Mouse (Mus musculus) MEL (cell line): Measurements from ENCODE around the gene Duox2. TPM values are rescaled to one million over a fixed set of nuclear protein-coding genes. Genes with fewer than 3 reads are reported as not detected.

Source experiments
- DNase-seq: peaks from one replicate; pipeline ENCODE4 v3.0.0; 2011; ENCODE audit warnings: low read depth, low spot score
- H3K27ac ChIP-seq: 2 replicates; pipeline ENCODE4 v1.5.1; 2012; ENCODE audit warnings: low read depth, mild to moderate bottlenecking, control low read depth, low read length, moderate library complexity; ENCODE audit not compliant: control insufficient read depth
- H3K27me3 ChIP-seq, 2 experiments: fragments of 150-350 bp in 1 of 2; sonication (generic) in 1 of 2; 2 replicates each; pipeline ENCODE4 v1.6.1; 2012; ENCODE audit warnings: low read length in 2 of 2, mild to moderate bottlenecking in 2 of 2, improper control_type of control experiment in 1 of 2, moderate library complexity in 1 of 2; ENCODE audit not compliant: insufficient read depth in 2 of 2, control insufficient read depth in 1 of 2
- H3K36me3 ChIP-seq, 2 experiments: 2 replicates each; pipeline ENCODE4 v1.6.1; 2012 to 2014; ENCODE audit warnings: low read length in 2 of 2, improper control_type of control experiment in 1 of 2, inconsistent platforms in 1 of 2, mild to moderate bottlenecking in 1 of 2; ENCODE audit not compliant: insufficient read depth in 2 of 2, control insufficient read depth in 1 of 2
- H3K4me1 ChIP-seq, 2 experiments: fragments of 150-350 bp in 1 of 2; sonication (generic) in 1 of 2; 2 replicates each; pipeline ENCODE4 v1.6.1; 2012; ENCODE audit warnings: low read length in 2 of 2, improper control_type of control experiment in 1 of 2, mild to moderate bottlenecking in 1 of 2; ENCODE audit not compliant: insufficient read depth in 2 of 2, control insufficient read depth in 1 of 2
- H3K4me3 ChIP-seq, 2 experiments: fragments of 150-350 bp in 1 of 2; sonication (generic) in 1 of 2; 2 replicates each; pipeline ENCODE4 v1.5.1; 2012; ENCODE audit warnings: low read depth in 2 of 2, low read length in 2 of 2, mild to moderate bottlenecking in 2 of 2, moderate library complexity in 2 of 2, control low read depth in 1 of 2, improper control_type of control experiment in 1 of 2; ENCODE audit not compliant: control insufficient read depth in 1 of 2, insufficient read depth in 1 of 2
- H3K79me2 ChIP-seq: 2 replicates; pipeline ENCODE4 v1.6.1; 2012; ENCODE audit warnings: mild to moderate bottlenecking, low read length, moderate library complexity; ENCODE audit not compliant: control insufficient read depth, poor library complexity, insufficient read depth
- H3K9ac ChIP-seq: 2 replicates; pipeline ENCODE4 v1.6.1; 2012; ENCODE audit warnings: low read depth, mild to moderate bottlenecking, control low read depth, low read length, moderate library complexity; ENCODE audit not compliant: control insufficient read depth, poor library complexity, severe bottlenecking
- H3K9me3 ChIP-seq: fragments of 150-350 bp; sonication (generic); replicated peaks from 2 replicates; pipeline ENCODE4 v1.6.1; 2012; ENCODE audit warnings: mild to moderate bottlenecking, low read length, improper control_type of control experiment, moderate library complexity; ENCODE audit not compliant: insufficient read depth
- BHLHE40 ChIP-seq: IDR thresholded peaks from 2 replicates; pipeline ENCODE4 v1.6.1; 2012; ENCODE audit warnings: low read depth, mild to moderate bottlenecking, inconsistent platforms, low read length, improper control_type of control experiment, borderline replicate concordance
- ELF1 ChIP-seq: IDR thresholded peaks from 2 replicates; pipeline ENCODE4 v1.6.1; 2014; ENCODE audit warnings: low read depth, mild to moderate bottlenecking, inconsistent platforms, low read length, improper control_type of control experiment, moderate library complexity
- EP300 ChIP-seq, 2 experiments: IDR thresholded peaks; 2 replicates each; pipeline ENCODE4 v1.6.1; 2011; ENCODE audit warnings: improper control_type of control experiment in 2 of 2, low read length in 2 of 2, low read depth in 1 of 2, mild to moderate bottlenecking in 1 of 2
- GABPA ChIP-seq: IDR thresholded peaks from 2 replicates; pipeline ENCODE4 v1.6.1; 2012; ENCODE audit warnings: low read depth, mild to moderate bottlenecking, inconsistent platforms, low read length, improper control_type of control experiment, moderate library complexity
- HCFC1 ChIP-seq: IDR thresholded peaks from 2 replicates; pipeline ENCODE4 v1.6.1; 2012; ENCODE audit warnings: low read depth, mild to moderate bottlenecking, inconsistent platforms, low read length, improper control_type of control experiment, moderate library complexity
- KAT2A ChIP-seq: conservative IDR thresholded peaks from 2 replicates; pipeline ENCODE4 v1.6.1; 2012; ENCODE audit warnings: low read depth, low read length, improper control_type of control experiment, inconsistent platforms
- MAFK ChIP-seq: IDR thresholded peaks from 2 replicates; pipeline ENCODE4 v1.6.1; 2011; ENCODE audit warnings: low read depth, mild to moderate bottlenecking, low read length, improper control_type of control experiment, borderline replicate concordance
- MAX ChIP-seq: IDR thresholded peaks from 2 replicates; pipeline ENCODE4 v1.6.1; 2011; ENCODE audit warnings: low read length, improper control_type of control experiment
- MAZ ChIP-seq: IDR thresholded peaks from 2 replicates; pipeline ENCODE4 v1.6.1; 2012; ENCODE audit warnings: low read depth, mild to moderate bottlenecking, inconsistent platforms, low read length, improper control_type of control experiment
- MXI1 ChIP-seq: IDR thresholded peaks from 2 replicates; pipeline ENCODE4 v1.6.1; 2011; ENCODE audit warnings: mild to moderate bottlenecking, low read depth, low read length, improper control_type of control experiment
- MYB ChIP-seq: IDR thresholded peaks from 2 replicates; pipeline ENCODE4 v1.6.1; 2011; ENCODE audit warnings: mild to moderate bottlenecking, low read depth, low read length, improper control_type of control experiment
- NRF1 ChIP-seq: IDR thresholded peaks from 2 replicates; pipeline ENCODE4 v1.6.1; 2014; ENCODE audit warnings: low read depth, mild to moderate bottlenecking, inconsistent platforms, low read length, improper control_type of control experiment, moderate library complexity; ENCODE audit not compliant: poor library complexity, insufficient read depth, severe bottlenecking
- POLR2AphosphoS5 ChIP-seq: IDR thresholded peaks from 2 replicates; pipeline ENCODE4 v1.6.1; 2012; ENCODE audit warnings: low read depth, borderline replicate concordance, mild to moderate bottlenecking, inconsistent platforms, low read length, moderate library complexity, mixed read lengths
- RAD21 ChIP-seq: IDR thresholded peaks from 2 replicates; pipeline ENCODE4 v1.6.1; 2011; ENCODE audit warnings: mild to moderate bottlenecking, low read depth, low read length, improper control_type of control experiment
- SIN3A ChIP-seq: IDR thresholded peaks from 2 replicates; pipeline ENCODE4 v1.6.1; 2012; ENCODE audit warnings: low read length, improper control_type of control experiment, inconsistent platforms
- SMC3 ChIP-seq: IDR thresholded peaks from 2 replicates; pipeline ENCODE4 v1.6.1; 2011; ENCODE audit warnings: low read depth, low read length, improper control_type of control experiment
- TAL1 ChIP-seq: IDR thresholded peaks from 2 replicates; pipeline ENCODE4 v1.6.1; 2012; ENCODE audit warnings: mild to moderate bottlenecking, inconsistent platforms, low read length, moderate library complexity, mixed read lengths
- TBP ChIP-seq: IDR thresholded peaks from 2 replicates; pipeline ENCODE4 v1.8.0; 2011; ENCODE audit warnings: low read depth, low read length, improper control_type of control experiment
- TCF12 ChIP-seq: IDR thresholded peaks from 2 replicates; pipeline ENCODE4 v1.6.1; 2014; ENCODE audit warnings: low read depth, mild to moderate bottlenecking, inconsistent platforms, low read length, improper control_type of control experiment, moderate library complexity
- UBTF ChIP-seq: IDR thresholded peaks from 2 replicates; pipeline ENCODE4 v1.6.1; 2012; ENCODE audit warnings: low read depth, mild to moderate bottlenecking, inconsistent platforms, low read length, improper control_type of control experiment, moderate library complexity, borderline replicate concordance; ENCODE audit not compliant: insufficient read depth
- USF1 ChIP-seq: IDR thresholded peaks from 2 replicates; pipeline ENCODE4 v1.6.1; 2014; ENCODE audit warnings: low read depth, mild to moderate bottlenecking, inconsistent platforms, low read length, improper control_type of control experiment, moderate library complexity
- ZNF384 ChIP-seq: IDR thresholded peaks from 2 replicates; pipeline ENCODE4 v1.6.1; 2012; ENCODE audit warnings: low read depth, mild to moderate bottlenecking, inconsistent platforms, low read length, improper control_type of control experiment
- polyA plus RNA-seq, 2 experiments: library from polyadenylated mRNA; stranded (reverse) in 1 of 2; unstranded in 1 of 2; fragments of >175 nt in 1 of 2; fragments of >200 nt in 1 of 2; gene quantifications; 2 replicates each; pipeline versions ENCODE4 v1.2.1 to v1.2.4; 2012; ENCODE audit warnings: low replicate concordance in 2 of 2, low read depth in 1 of 2; ENCODE audit not compliant: insufficient read length in 2 of 2, insufficient read depth in 1 of 2, missing spikeins in 1 of 2
- total RNA-seq: library from RNA; depleted of rRNA; stranded (reverse); fragments of 300-350 nt; gene quantifications from 2 replicates; pipeline ENCODE4 v1.2.3, GENCODE M21; 2012

Duox2 gene
- total and polyA plus RNA-seq, 3 experiments: not detected

GRCm38 (mm10) chr2:122233759-122234557 lies 64.3 kb downstream of the Duox2 start (continued):
- peak; percentile 28; the same call in 1 of the 2 replicates for TF ChIP-seq BHLHE40
- 0 out of 2 replicates have a peak, but pooled peaks have one; percentile 13 for TF ChIP-seq NRF1
- TF ChIP-seq TBP: peak; percentile 99
- TF ChIP-seq TAL1: no peak
- TF ChIP-seq GABPA: no peak
- TF ChIP-seq MYB: peak; percentile 50; the same call in 1 of the 2 replicates
- TF ChIP-seq ZNF384: peak; percentile 41
- peak; percentile 92 for TF ChIP-seq MAX
- peak; percentile 46; the same call in 1 of the 2 replicates for TF ChIP-seq ELF1
- peak; percentile 28; the same call in 1 of the 2 replicates for TF ChIP-seq KAT2A
- no peak for TF ChIP-seq UBTF
- 0 out of 2 replicates have a peak, but pooled peaks have one; percentile 30 for TF ChIP-seq TCF12
- no peak for TF ChIP-seq POLR2AphosphoS5
- no peak for TF ChIP-seq RAD21
- peak; percentile 96 for TF ChIP-seq MAFK
- TF ChIP-seq MAZ: no peak
- 0 out of 4 replicates have a peak, but pooled peaks of 1 of the 2 experiments have one; percentile 18 for TF ChIP-seq EP300 (IDR thresholded peaks at IDR 0.05; ENCODE audit: low read depth in 1 of 2, low read length in 2 of 2)
- TF ChIP-seq HCFC1: peak; percentile 29; the same call in 1 of the 2 replicates

GRCm38 (mm10) chr2:122233341-122233740 lies 64.9 kb downstream of the Duox2 start:
- Histone ChIP-seq H3K4me1 (peaks cover 7 to 9% of the 10 kb centered on the region in 2 experiments), H3K9ac (peak overlapping the region; percentile 21; the same call in 1 of the 2 replicates)

More at GRCm38 (mm10) chr2:122233341-122233740, 64.9 kb downstream of the Duox2 start:
- peak; percentile 67 for DNase-seq
- H3K27me3 ChIP-seq: no peaks in the 10 kb centered on the region
- H3K27ac ChIP-seq: no peak overlapping the region
- TF ChIP-seq GABPA (no peak), MXI1 (no peak), SMC3 (no peak), ELF1 (no peak), HCFC1 (no peak), SIN3A (0 out of 2 replicates have a peak, but pooled peaks have one; percentile 16), USF1 (no peak)
- H3K4me3 ChIP-seq: peak overlapping the region; percentile 17 to 68; a peak in 2 of 4 replicates
- peaks cover 0 to 13% of the 10 kb centered on the region in 2 experiments; a peak in 2 of 4 replicates for H3K36me3 ChIP-seq
- no peaks in the 10 kb centered on the region for H3K9me3 ChIP-seq
- peaks cover 9% of the 10 kb centered on the region for H3K79me2 ChIP-seq
